Mouse (Mus musculus) bone marrow macrophage, adult 2 months (primary cell): ENCODE results near the gene Mapk10.

Experiments used
- CTCF ChIP-seq: IDR thresholded peaks from 2 replicates; pipeline ENCODE4 v1.5.1; 2012; ENCODE audit warnings: low read depth, mild to moderate bottlenecking, low read length, moderate library complexity
- POLR2A ChIP-seq: IDR thresholded peaks from 2 replicates; pipeline ENCODE4 v1.6.1; 2012; ENCODE audit warnings: mild to moderate bottlenecking, low read depth, low read length, borderline replicate concordance

GRCm38 (mm10) chr5:103105441-103106414 is 105.4 kb downstream of the Mapk10 start:
- no peak for TF ChIP-seq POLR2A
- TF ChIP-seq CTCF: no peak
